Comparison of ENCODE assay signal across 16 mouse cellular contexts in the genomic region with DNA sequence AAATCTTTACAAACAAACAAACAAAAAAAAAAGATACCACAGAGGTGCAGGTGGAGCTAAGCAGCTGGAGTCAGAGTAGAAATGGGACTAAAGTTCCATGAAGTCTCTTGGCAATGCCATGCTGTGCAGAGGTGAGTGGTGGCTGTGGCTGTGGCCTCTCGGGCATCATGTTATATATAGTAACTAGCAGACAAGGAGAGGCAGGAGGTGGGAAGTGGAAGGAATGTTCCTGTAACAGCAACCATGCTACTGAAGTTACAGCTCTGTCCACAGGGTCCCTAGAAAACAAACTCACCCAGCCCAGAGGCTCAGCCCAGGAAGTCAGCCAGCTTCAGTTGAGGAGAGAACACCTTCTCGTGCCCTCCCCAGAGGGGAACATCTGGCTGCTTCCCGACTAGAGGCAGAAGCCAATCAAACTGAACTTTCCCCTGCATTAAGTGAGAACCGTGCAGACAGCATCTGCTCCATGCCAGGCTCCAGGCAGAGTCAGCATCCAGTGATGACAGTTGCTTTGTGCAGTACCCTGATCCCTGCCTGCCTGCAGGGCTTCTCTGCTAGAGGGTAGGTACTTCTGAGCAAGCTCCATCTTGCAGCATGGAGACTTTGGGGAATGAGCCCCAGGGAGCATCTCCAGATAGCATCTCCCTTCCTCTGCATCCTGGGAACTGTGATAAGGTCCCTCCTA.
DNase-seq lines count a peak whose midpoint lies in the region; ATAC-seq and TF ChIP-seq lines count a peak whose summit lies in the region.
"Had no signal": no experiment of that assay in that cellular context is flagged by ENCODE, and none has a peak within 500 bp of the region (broad histone marks: within the 10 kb centered on the region; RNA-seq: fewer than 3 reads in every experiment).

No protein-coding gene starts in this region.

- no peak for TF ChIP-seq CTCF in brain, embryonic 14.5 days (IDR thresholded peaks at IDR 0.05; ENCODE audit: borderline replicate concordance, extremely low read depth, insufficient read depth, insufficient read length)

- no peak for DNase-seq in frontal cortex, postnatal 14 days (ENCODE audit: low spot score in 2 of 2)
- DNase-seq in limb, embryonic 10.5 days (ENCODE audit: low spot score) = no peak
- DNase-seq in brain, embryonic 14.5 days (ENCODE audit: low read depth) = peak; percentile 64
- no peak for DNase-seq in hindbrain, embryonic 14.5 days (ENCODE audit: low spot score)
- DNase-seq in left cerebral cortex, postnatal 14 days (ENCODE audit: low spot score in 2 of 2) = no peak
- no peak for DNase-seq in cerebellum, postnatal 4 days (ENCODE audit: low spot score in 2 of 2)
- DNase-seq: adrenal gland, adult 2 months; cerebellum, adult 18-20 months; kidney, adult 9 months; kidney, postnatal 4 days; right cerebral cortex, postnatal 25 days had no signal

- no peak overlapping the region for H3K9ac ChIP-seq in limb, embryonic 12.5 days (replicated peaks)
- no peak overlapping the region for H3K9ac ChIP-seq in hindbrain, embryonic 14.5 days
- H3K9ac ChIP-seq: embryonic facial prominence, embryonic 15.5 days; liver, embryonic 14.5 days had no signal

- H3K36me3 ChIP-seq in limb, embryonic 12.5 days = no peaks in the 10 kb centered on the region
- no peaks in the 10 kb centered on the region for H3K36me3 ChIP-seq in limb, embryonic 10.5 days
- H3K36me3 ChIP-seq in hindbrain, embryonic 14.5 days (replicated peaks; ENCODE audit: control insufficient read depth, insufficient read depth) = no peaks in the 10 kb centered on the region
- H3K36me3 ChIP-seq: embryonic facial prominence, embryonic 15.5 days had no signal

- H3K27ac ChIP-seq in limb, embryonic 12.5 days = 0 out of 2 replicates have a peak overlapping the region, but pooled peaks have one; percentile 19
- no peak overlapping the region for H3K27ac ChIP-seq in limb, embryonic 10.5 days
- no peak overlapping the region for H3K27ac ChIP-seq in hindbrain, embryonic 14.5 days
- H3K27ac ChIP-seq: embryonic facial prominence, embryonic 15.5 days; liver, embryonic 14.5 days had no signal

- H3K4me3 ChIP-seq in limb, embryonic 12.5 days (replicated peaks) = no peak overlapping the region
- no peak overlapping the region for H3K4me3 ChIP-seq in limb, embryonic 10.5 days
- no peak overlapping the region for H3K4me3 ChIP-seq in hindbrain, embryonic 14.5 days (replicated peaks; ENCODE audit: low read length)
- H3K4me3 ChIP-seq: embryonic facial prominence, embryonic 15.5 days had no signal

- peaks cover 41% of the 10 kb centered on the region for H3K27me3 ChIP-seq in limb, embryonic 12.5 days
- peaks cover 95% of the 10 kb centered on the region for H3K27me3 ChIP-seq in limb, embryonic 10.5 days (ENCODE audit: low read depth, poor library complexity, severe bottlenecking)
- no peaks in the 10 kb centered on the region; the same call in 1 of the 2 replicates for H3K27me3 ChIP-seq in hindbrain, embryonic 14.5 days (ENCODE audit: control insufficient read depth, insufficient read depth, low read length)

- H3K4me2 ChIP-seq in limb, embryonic 12.5 days = no peak overlapping the region
- H3K4me2 ChIP-seq in hindbrain, embryonic 14.5 days (replicated peaks) = no peak overlapping the region
- H3K4me2 ChIP-seq: embryonic facial prominence, embryonic 15.5 days had no signal

- intact Hi-C loops in left cerebral cortex, postnatal 14 days (cut with DNase I) = no loop called here

- 0 out of 2 replicates have a peak, but pooled peaks have one; percentile 34 for ATAC-seq in frontal cortex, adult (ENCODE audit: low TSS enrichment)
- no peak for ATAC-seq in limb, embryonic 12.5 days (ENCODE audit: insufficient number of reproducible peaks, insufficient read depth, low FRiP score, low TSS enrichment, low read depth)
- ATAC-seq in hindbrain, embryonic 14.5 days (ENCODE audit: low FRiP score) = 0 out of 2 replicates have a peak, but pooled peaks have one; percentile 37
- ATAC-seq: lung, postnatal 0 days had no signal

- WGBS in limb, embryonic 12.5 days = 21% methylated on average over 4 of the region's 4 CpGs
- WGBS in limb, embryonic 10.5 days = 30% methylated on average over 4 of the region's 4 CpGs
- WGBS in hindbrain, embryonic 14.5 days = 31% methylated on average over 4 of the region's 4 CpGs

- no peaks in the 10 kb centered on the region for H3K9me3 ChIP-seq in limb, embryonic 12.5 days
- H3K9me3 ChIP-seq in limb, embryonic 10.5 days (replicated peaks) = no peaks in the 10 kb centered on the region
- no peaks in the 10 kb centered on the region for H3K9me3 ChIP-seq in hindbrain, embryonic 14.5 days (ENCODE audit: control insufficient read depth, low read length)
- H3K9me3 ChIP-seq: embryonic facial prominence, embryonic 15.5 days had no signal

- peaks cover 13% of the 10 kb centered on the region for H3K4me1 ChIP-seq in limb, embryonic 12.5 days (replicated peaks)
- H3K4me1 ChIP-seq in limb, embryonic 10.5 days = peaks cover 21% of the 10 kb centered on the region
- H3K4me1 ChIP-seq in hindbrain, embryonic 14.5 days (replicated peaks; ENCODE audit: control insufficient read depth, insufficient read depth, low read length) = peaks cover 10% of the 10 kb centered on the region; the same call in 1 of the 2 replicates

- TF ChIP-seq POLR2A in brain, embryonic 14.5 days (IDR thresholded peaks at IDR 0.05; ENCODE audit: borderline replicate concordance, extremely low read depth, insufficient read depth, insufficient read length, poor library complexity, severe bottlenecking) = no peak
